Mouse (Mus musculus) cerebral cortex, adult 2 months (tissue): ENCODE results near the gene Palmd.

Source experiments
- WGBS: fragments of 180-500 bp; shearing (Covaris S2); methylation state at CpG from one replicate; pipeline ENCODE4 v1.1.7; 2018; 5-methylcytosine and 5-hydroxymethylcytosine counted together

The Palmd gene

DNA sequence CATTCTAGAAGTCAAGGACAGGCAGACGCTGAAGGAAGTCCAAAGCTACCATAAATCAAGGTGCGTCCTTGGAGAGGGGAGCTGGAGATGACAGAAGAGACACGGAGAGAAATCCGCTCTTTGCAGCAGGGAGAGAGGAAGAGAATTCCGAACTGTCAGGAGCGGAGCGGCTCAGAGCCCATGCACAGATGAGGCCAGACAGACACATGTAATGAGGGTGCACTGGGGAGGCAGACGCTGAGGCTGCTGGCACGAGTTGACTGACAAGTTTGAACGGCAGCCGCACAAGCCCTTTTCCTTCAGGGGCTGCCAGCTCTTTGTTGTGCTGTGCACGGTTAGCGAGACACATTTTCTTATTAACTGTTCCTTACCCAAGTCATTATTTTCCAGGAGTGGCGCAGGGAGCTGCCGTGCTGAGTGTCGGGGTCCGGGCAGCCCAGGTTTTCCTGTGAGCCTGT is at the start of gene Palmd:
Palmd (minus strand) TSS at position 448 of the 458 bp plus-strand sequence.
- 4% methylated on average over 17 of the region's 17 CpGs for WGBS

DNA sequence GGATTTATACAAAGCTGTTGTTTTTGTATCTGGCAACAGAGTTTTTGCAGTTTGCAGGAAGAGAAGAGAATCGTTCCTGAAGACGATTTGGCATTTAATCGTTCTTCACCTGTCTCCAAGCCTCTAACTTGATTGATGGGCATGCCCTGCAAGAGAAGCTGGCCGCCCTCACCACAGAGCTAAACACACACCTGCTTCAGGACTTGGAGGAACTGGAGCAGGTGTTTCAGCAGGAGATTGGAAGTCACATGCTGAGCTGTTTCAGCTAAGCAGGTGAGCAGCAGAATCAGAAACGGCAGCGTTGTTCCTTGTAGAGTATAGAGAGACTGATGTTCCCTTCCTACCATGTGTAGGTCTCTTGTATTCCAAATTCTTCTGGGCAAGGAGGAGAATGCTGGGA is 41.4 kb upstream of the Palmd start:
- 60% methylated on average over 6 of the region's 6 CpGs for WGBS

GRCm38 (mm10) chr3:117007340-117007739 is 38.6 kb upstream of the Palmd start:
- 47% methylated on average over 6 of the region's 6 CpGs for WGBS

DNA sequence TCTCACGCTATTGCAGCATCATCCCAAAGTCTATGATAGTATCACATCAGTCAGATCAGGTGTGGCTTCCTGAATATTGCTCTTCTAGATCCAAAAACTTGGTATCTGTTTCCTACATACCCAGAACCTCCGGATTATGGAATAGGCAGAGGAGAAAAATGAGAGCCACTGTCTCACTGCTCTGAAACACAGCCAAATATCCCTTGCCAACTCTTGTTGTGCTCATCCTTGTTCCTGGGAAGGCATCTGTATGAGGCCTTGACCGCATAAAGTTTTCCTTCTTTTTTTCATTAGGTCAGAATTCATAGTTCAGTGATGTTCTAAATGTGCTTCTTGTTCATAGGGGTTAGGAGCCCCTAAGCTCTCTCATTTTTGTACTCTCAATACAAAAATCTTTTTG is 37.8 kb upstream of the Palmd start:
- WGBS: 64% methylated on average over 3 of the region's 3 CpGs

DNA sequence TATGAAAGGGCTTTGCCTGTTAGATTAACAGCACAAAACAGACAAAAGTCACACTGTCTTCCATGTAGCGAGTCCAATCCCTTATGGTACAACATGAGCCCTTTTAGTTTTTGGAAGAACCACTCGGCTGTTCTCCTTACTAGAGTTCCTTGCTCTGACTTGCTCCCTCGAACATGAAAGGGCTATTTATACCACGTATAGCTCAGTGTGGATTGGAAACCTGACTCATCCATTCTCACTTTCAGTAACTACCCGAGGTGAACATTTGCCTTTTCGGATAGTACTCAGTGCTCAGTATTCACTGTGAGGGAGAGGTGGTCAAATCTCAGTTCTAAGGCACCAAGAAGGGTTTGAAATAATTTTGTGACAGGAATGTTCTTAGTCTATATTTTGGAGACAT is 34.6 kb upstream of the Palmd start:
- WGBS: 44% methylated on average over 6 of the region's 6 CpGs

GRCm38 (mm10) chr3:117001686-117002485 is 33.1 kb upstream of the Palmd start:
- WGBS: 55% methylated on average over 9 of the region's 9 CpGs

DNA sequence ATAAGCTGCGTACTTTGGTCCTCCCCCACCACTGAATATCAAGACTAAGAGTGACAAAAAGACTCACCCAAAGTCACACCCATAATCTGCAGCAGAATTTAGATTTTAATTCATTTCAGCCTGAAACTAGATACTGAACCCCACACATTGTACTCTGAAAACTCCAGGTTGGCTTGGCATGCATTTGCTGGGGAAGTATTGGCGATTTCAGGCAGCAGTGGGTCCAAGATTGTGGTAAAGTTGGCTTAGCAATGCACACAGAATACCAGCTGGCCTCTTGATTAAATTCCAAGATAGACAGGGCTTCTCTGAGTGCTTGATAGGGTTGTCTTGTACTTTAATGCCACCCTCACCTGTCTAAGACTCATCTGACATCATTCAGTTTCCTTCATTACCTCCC is 24.2 kb upstream of the Palmd start:
- 67% methylated on average over 2 of the region's 2 CpGs for WGBS

GRCm38 (mm10) chr3:116991180-116991579 is 22.4 kb upstream of the Palmd start:
- 97% methylated on average over 2 of the region's 2 CpGs for WGBS

DNA sequence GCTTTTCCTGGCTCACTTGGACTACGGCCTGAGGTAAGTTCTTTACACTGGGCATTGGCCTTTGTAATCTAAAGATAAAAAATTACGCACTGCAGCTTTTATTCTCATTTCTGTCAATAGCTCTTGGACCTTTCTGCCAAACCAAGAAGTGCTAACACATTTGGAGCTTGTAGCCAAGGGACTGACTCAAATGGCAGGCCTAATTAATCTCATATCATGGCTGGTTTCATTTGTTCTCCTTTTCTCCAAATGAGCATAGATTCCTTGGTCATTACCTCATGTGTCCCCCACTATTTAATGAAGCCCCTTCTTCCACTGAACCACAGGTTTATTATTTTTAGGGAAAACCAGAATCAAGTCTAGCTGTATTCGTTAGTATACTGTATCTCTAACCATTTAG is 19.4 kb upstream of the Palmd start:
- 74% methylated on average over 3 of the region's 3 CpGs for WGBS

- 28% methylated on average over 2 of the region's 2 CpGs for WGBS
Measured at GRCm38 (mm10) chr3:116986451-116986850, 17.7 kb upstream of the Palmd start.

GRCm38 (mm10) chr3:116985741-116986140 is 17.0 kb upstream of the Palmd start:
- 11% methylated on average over 1 of the region's 1 CpGs for WGBS

DNA sequence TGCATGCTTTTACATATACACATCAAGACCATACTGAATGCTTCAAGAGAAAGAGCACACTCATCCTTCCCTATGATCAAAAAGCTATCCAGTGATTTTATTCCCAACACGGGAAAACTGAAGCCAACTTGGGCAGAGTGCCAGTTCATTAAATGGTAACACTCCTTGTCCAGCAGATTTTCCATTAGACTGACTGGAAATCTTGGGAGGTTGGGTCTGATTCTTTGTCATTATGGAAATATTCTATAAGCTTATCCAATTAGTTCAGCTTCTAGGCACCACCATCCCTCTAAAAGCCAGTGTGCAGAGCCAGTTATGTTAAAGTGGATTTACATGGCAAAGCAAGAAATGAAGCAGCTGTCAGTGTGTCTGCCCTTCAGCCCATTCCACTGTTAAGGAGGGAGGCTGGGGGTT is 16.3 kb upstream of the Palmd start:
- 7% methylated on average over 1 of the region's 1 CpGs for whole genome bisulfite sequencing

DNA sequence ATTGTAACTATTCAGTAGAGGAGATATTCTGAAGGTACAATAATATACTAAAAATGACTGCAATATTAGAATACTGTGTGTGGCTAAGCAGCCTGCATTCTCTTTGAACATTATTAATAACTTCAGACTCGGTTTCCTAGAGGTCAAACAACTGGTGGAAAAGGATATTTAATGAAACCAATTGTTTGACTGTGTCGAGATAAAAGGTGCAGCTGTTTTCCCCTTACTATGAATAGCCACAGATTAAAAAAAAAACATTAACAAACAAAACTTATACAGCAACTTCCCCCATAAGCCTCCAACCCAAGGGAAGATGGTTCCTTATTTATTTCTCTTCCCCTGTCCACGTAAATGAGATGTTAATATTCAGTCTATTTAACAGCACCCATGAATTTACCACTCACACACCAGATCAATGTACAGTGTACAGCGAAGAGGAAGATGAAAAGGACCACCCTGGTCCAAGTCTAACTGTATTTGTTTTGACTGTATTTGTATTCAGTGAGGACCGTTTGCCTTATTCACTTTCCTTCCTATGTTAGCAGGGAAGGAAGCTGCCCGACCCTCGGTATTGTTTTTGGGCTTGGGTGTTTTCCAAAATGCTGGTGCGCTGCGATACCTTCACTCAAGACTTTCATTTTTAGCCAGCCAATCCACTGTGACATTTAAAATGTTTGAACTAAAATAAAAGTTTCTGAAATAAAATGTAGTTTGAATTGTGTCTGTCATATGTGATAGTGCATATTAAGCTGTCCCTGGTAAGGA is 13.2 kb upstream of the Palmd start:
- 42% methylated on average over 9 of the region's 9 CpGs for WGBS

DNA sequence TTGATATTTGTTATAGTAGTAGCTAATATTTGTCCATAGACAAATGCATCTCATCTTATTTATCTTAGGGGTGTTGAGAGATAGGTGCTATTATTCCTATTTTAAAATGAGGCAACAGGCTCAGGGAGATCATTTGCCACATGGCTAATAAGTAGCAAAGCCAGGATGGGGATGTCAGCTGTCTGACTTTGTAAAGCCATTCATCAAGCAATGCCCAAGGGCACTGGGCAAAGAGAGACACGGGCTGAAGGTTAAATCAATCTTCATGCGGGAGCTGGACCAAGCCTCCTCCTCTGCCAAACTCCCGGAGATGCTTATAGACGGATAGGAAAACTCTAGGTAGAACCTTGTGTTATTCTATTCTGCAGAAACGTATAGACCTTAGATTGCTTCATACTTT is 999 bp upstream of the Palmd start:
- WGBS: 86% methylated on average over 5 of the region's 5 CpGs

- WGBS: 16% methylated on average over 5 of the region's 5 CpGs
Measured at GRCm38 (mm10) chr3:116969003-116969402, 216 bp upstream of the Palmd start.

- WGBS: 24% methylated on average over 4 of the region's 4 CpGs
Measured at GRCm38 (mm10) chr3:116967967-116968366, 820 bp downstream of the Palmd start, which contains the start of gene 4930455H04Rik. Gene 4930455H04Rik (plus strand): TSS chr3:116968267.

GRCm38 (mm10) chr3:116967436-116967835 is 1.4 kb downstream of the Palmd start:
- 44% methylated on average over 6 of the region's 6 CpGs for WGBS

GRCm38 (mm10) chr3:116966800-116967199 is 2.0 kb downstream of the Palmd start:
- 20% methylated on average over 6 of the region's 6 CpGs for WGBS

DNA sequence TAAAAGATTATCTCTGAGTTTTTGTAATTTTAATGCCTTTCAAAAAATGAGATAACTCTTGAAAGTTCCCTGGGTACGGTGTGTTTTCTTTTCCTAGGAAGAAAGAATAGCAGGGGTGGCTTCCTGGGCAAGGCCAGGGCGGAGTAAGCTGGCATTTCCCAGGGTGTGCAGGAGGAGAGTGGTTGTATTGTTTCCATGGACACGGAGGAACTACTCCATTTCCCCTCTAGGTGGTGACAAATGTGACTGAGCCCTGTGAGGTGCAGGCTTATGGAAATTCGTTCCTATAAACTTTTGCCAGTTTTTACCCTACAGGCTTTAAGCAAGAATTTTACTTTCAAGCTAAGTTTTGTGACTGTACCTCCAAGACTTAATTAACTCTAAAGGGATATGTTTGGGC is 2.6 kb downstream of the Palmd start:
- 13% methylated on average over 4 of the region's 4 CpGs for WGBS

DNA sequence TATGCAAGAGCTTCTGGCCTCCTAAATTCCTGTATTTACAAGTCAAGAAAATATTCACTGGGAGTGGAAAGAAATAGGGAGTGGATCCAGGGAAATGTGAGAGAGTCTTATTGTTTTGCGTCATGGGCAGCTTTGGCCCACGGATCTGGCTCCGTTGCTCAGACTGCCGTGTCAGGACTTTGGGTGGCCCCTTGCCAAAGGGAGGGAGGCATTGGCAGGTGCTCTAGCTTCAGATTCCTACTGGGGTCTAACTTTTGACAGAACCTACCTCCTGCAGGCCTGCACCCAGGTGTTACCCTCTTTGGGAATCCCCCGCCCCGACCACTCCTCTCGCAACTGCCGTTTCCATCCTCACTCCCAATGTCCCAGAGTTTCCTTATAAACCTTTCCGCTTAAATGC is 4.4 kb downstream of the Palmd start:
- WGBS: 64% methylated on average over 9 of the region's 9 CpGs

DNA sequence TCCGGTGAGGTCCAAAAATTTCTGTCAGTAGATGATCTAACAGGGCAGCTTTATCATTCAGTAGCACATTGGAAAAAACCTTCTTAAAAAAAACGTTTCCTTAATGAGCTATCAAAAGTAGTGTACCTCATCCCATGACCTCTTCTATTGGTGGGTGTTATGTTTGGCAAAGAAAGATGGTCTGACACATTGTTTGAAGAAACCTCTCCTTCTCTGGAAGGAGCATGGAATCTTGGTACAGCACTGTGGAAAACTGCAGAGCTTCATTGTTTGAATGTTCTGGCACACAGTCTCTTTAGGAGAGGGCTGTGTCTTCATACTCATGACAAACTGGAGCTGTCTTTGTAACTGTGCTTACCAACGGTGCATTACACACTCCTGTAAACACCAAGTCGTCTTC is 5.6 kb downstream of the Palmd start:
- WGBS: 50% methylated on average over 4 of the region's 4 CpGs

DNA sequence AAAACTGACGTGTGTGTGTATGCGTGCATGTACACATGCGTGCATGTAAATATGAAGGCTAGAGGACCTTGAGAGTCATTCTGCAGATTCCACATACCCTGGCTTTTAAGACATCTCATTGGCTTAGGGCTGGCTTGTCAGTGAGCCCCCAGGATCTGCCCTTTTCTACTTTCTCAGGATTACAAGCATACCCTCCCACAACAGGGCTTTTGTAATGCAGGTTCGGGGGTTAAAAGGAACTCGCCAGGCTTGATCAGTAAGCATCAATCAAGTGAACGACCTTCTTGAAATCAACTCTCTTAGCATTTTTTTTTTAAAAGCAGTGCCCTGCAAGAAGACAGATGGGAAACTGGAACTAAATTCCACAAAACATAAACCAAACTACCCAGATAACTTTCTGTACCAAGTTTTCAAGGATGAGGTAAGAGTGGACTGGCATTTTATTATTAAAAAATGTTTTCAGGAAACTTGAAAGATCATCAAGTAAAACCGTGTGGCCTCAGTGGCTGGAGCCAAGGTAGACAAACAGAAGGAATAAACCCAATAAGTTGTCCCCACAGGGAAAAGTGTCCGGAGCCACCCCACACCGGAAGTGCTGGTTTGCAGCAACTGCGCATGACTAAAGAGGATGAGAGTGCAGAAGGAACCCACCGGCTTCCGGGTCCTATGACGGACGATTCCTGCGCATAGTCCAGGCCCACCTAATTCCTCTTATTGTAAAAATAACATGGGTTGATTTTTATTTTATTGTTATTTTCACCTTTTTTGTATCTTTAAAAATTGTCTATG is 7.2 kb downstream of the Palmd start:
- 77% methylated on average over 15 of the region's 15 CpGs for WGBS
